Mouse (Mus musculus) lung, postnatal 0 days (tissue): ENCODE measurements around the gene Ddx60. TPM values are rescaled to one million over a fixed set of nuclear protein-coding genes. Genes with fewer than 3 reads are reported as not detected.
A peak's percentile ranks its signal among the peaks of the same experiment; 100 is the strongest.

Source experiments
- ATAC-seq: fragments of 200-750 bp; cut with Nextera tagmentation; 2 replicates; pipeline ENCODE4 v1.8.0; 2017; ENCODE audit warnings: moderate library complexity
- DNase-seq: peaks from one replicate; pipeline ENCODE4 v3.0.0-alpha.2; 2016; ENCODE audit warnings: low spot score
- H3K27ac ChIP-seq: fragments of 300-500 bp; sonication (generic); 2 replicates; pipeline ENCODE4 v1.5.1; 2014; ENCODE audit warnings: antibody characterized with exemption, mild to moderate bottlenecking, low read length, mixed read lengths
- H3K27me3 ChIP-seq: fragments of 300-500 bp; sonication (generic); replicated peaks from 2 replicates; pipeline ENCODE4 v1.6.1; 2014; ENCODE audit warnings: low read length, mixed read lengths; ENCODE audit not compliant: insufficient read depth
- H3K36me3 ChIP-seq: fragments of 300-500 bp; sonication (generic); 2 replicates; pipeline ENCODE4 v1.6.1; 2014; ENCODE audit warnings: low read length, mixed read lengths; ENCODE audit not compliant: insufficient read depth
- H3K4me1 ChIP-seq: fragments of 300-500 bp; sonication (generic); 2 replicates; pipeline ENCODE4 v1.6.1; 2014; ENCODE audit warnings: antibody characterized with exemption, low read depth, low read length, mixed read lengths; ENCODE audit not compliant: insufficient read depth
- H3K4me2 ChIP-seq: fragments of 300-500 bp; sonication (generic); replicated peaks from 2 replicates; pipeline ENCODE4 v1.6.1; 2014; ENCODE audit warnings: low read depth, mild to moderate bottlenecking, low read length, moderate library complexity, mixed read lengths
- H3K4me3 ChIP-seq: fragments of 300-500 bp; sonication (generic); 2 replicates; pipeline ENCODE4 v1.5.1; 2014; ENCODE audit warnings: low read depth, low read length
- H3K9ac ChIP-seq: fragments of 300-500 bp; sonication (generic); replicated peaks from 2 replicates; pipeline ENCODE4 v1.6.1; 2014; ENCODE audit warnings: low read depth, mild to moderate bottlenecking
- H3K9me3 ChIP-seq: fragments of 300-500 bp; sonication (generic); 2 replicates; pipeline ENCODE4 v1.6.1; 2016; ENCODE audit warnings: low read length, mixed read lengths
- CTCF ChIP-seq: IDR thresholded peaks from 2 replicates; pipeline ENCODE4 v1.5.1; 2016; ENCODE audit warnings: antibody characterized with exemption, mild to moderate bottlenecking
- EP300 ChIP-seq: IDR thresholded peaks from 2 replicates; pipeline ENCODE4 v1.6.1; 2016; ENCODE audit warnings: antibody characterized with exemption, mild to moderate bottlenecking, control low read depth
- WGBS: fragments of 180-500 bp; shearing (Covaris S2); extraction: QIAGEN DNeasy Blood & Tissue Kit; methylation state at CpG from one replicate; pipeline ENCODE4 v1.1.7; 2014; 5-methylcytosine and 5-hydroxymethylcytosine counted together
- polyA plus RNA-seq: library from polyadenylated mRNA; unstranded; fragments of >200 nt; fragmentation: Nextera tagmentation; extraction: Ambion mirVana; gene quantifications from 2 replicates; pipeline ENCODE4 v1.2.1, GENCODE M21; 2015

The Ddx60 gene
- polyA plus RNA-seq, 1 experiment from 2014 or later, result 2.9 TPM

GRCm38 (mm10) chr8:62014582-62014981 is 86.7 kb downstream of the Ddx60 start:
- no peak overlapping the region for H3K4me3 ChIP-seq
- H3K9ac ChIP-seq, result no peak overlapping the region
- H3K4me2 ChIP-seq, result no peak overlapping the region
- no peak overlapping the region for H3K27ac ChIP-seq
- no peaks in the 10 kb centered on the region for H3K36me3 ChIP-seq
- no peaks in the 10 kb centered on the region for H3K27me3 ChIP-seq
- ATAC-seq (no peak), DNase-seq (no peak)
- H3K4me1 ChIP-seq, result no peaks in the 10 kb centered on the region
- no peaks in the 10 kb centered on the region for H3K9me3 ChIP-seq
- TF ChIP-seq EP300 (no peak), CTCF (no peak)
- WGBS, result 82% methylated on average over 4 of the region's 4 CpGs

GRCm38 (mm10) chr8:62034351-62034750 is 106.5 kb downstream of the Ddx60 start:
- H3K4me3 ChIP-seq, result no peak overlapping the region
- peak; percentile 20 for DNase-seq
- no peak overlapping the region for H3K9ac ChIP-seq
- H3K27me3 ChIP-seq, result no peaks in the 10 kb centered on the region
- peak; percentile 36 for TF ChIP-seq CTCF
- no peak for TF ChIP-seq EP300
- H3K27ac ChIP-seq, result no peak overlapping the region
- no peak for ATAC-seq
- no peaks in the 10 kb centered on the region for H3K36me3 ChIP-seq
- H3K9me3 ChIP-seq, result no peaks in the 10 kb centered on the region
- no peaks in the 10 kb centered on the region for H3K4me1 ChIP-seq
- 55% methylated on average over 3 of the region's 3 CpGs for WGBS
- H3K4me2 ChIP-seq, result no peak overlapping the region

- no peaks in the 10 kb centered on the region for H3K27me3 ChIP-seq
- DNase-seq (no peak), ATAC-seq (no peak)
- no peak overlapping the region for H3K27ac ChIP-seq
- WGBS, result 37% methylated on average over 2 of the region's 2 CpGs
- TF ChIP-seq EP300 (no peak), CTCF (peak; percentile 42)
- H3K4me1 ChIP-seq, result no peaks in the 10 kb centered on the region
- no peak overlapping the region for H3K9ac ChIP-seq
- H3K4me2 ChIP-seq, result no peak overlapping the region
- H3K36me3 ChIP-seq, result no peaks in the 10 kb centered on the region
- no peak overlapping the region for H3K4me3 ChIP-seq
- no peaks in the 10 kb centered on the region for H3K9me3 ChIP-seq
These were observed 118.9 kb downstream of the Ddx60 start for GRCm38 (mm10) chr8:62046809-62047208.

GRCm38 (mm10) chr8:62060357-62060756 is 132.5 kb downstream of the Ddx60 start:
- no peak overlapping the region for H3K9ac ChIP-seq
- ATAC-seq, result no peak
- H3K9me3 ChIP-seq, result no peaks in the 10 kb centered on the region
- H3K4me1 ChIP-seq, result no peaks in the 10 kb centered on the region
- H3K36me3 ChIP-seq, result no peaks in the 10 kb centered on the region
- peak; percentile 43 for TF ChIP-seq CTCF
- no peak for TF ChIP-seq EP300
- no peak overlapping the region for H3K4me2 ChIP-seq
- no peaks in the 10 kb centered on the region for H3K27me3 ChIP-seq
- peak; percentile 48 for DNase-seq
- H3K4me3 ChIP-seq, result no peak overlapping the region
- H3K27ac ChIP-seq, result no peak overlapping the region

- H3K4me1 ChIP-seq, result no peaks in the 10 kb centered on the region
- no peaks in the 10 kb centered on the region for H3K27me3 ChIP-seq
- no peaks in the 10 kb centered on the region for H3K9me3 ChIP-seq
- no peak for ATAC-seq
- no peak for DNase-seq
- H3K9ac ChIP-seq, result no peak overlapping the region
- TF ChIP-seq CTCF (no peak), EP300 (no peak)
- no peak overlapping the region for H3K4me3 ChIP-seq
- H3K27ac ChIP-seq, result no peak overlapping the region
- no peaks in the 10 kb centered on the region for H3K36me3 ChIP-seq
- no peak overlapping the region for H3K4me2 ChIP-seq
These were observed 140.4 kb downstream of the Ddx60 start for GRCm38 (mm10) chr8:62068305-62068704.

- Histone ChIP-seq H3K36me3 (no peaks in the 10 kb centered on the region), H3K4me3 (no peak overlapping the region), H3K4me1 (no peaks in the 10 kb centered on the region), H3K27ac (no peak overlapping the region), H3K27me3 (no peaks in the 10 kb centered on the region), H3K4me2 (no peak overlapping the region), H3K9me3 (no peaks in the 10 kb centered on the region), H3K9ac (no peak overlapping the region)
- ATAC-seq, result no peak
- 33% methylated on average over 3 of the region's 3 CpGs for WGBS
- DNase-seq, result peak; percentile 64
- peak; percentile 59 for TF ChIP-seq CTCF
- no peak for TF ChIP-seq EP300
These were observed 152.4 kb downstream of the Ddx60 start for GRCm38 (mm10) chr8:62080195-62080802.

GRCm38 (mm10) chr8:62081804-62082203 is 153.9 kb downstream of the Ddx60 start:
- TF ChIP-seq CTCF (no peak), EP300 (no peak)
- no peaks in the 10 kb centered on the region for H3K4me1 ChIP-seq
- no peak overlapping the region for H3K9ac ChIP-seq
- DNase-seq, result no peak
- H3K9me3 ChIP-seq, result no peaks in the 10 kb centered on the region
- H3K27me3 ChIP-seq, result no peaks in the 10 kb centered on the region
- WGBS, result 69% methylated on average over 2 of the region's 2 CpGs
- H3K4me2 ChIP-seq, result no peak overlapping the region
- H3K36me3 ChIP-seq, result no peaks in the 10 kb centered on the region
- H3K27ac ChIP-seq, result no peak overlapping the region
- no peak for ATAC-seq
- H3K4me3 ChIP-seq, result no peak overlapping the region

Other genes starting within 250 kb of the Ddx60 start
- gene Palld, start 25.4 kb upstream of the Ddx60 start, polyA plus RNA-seq, result 130 and 144 TPM in 2 replicates
- gene Anxa10, start 195.1 kb downstream of the Ddx60 start, polyA plus RNA-seq, result not detected in 2 replicates